ENCODE assay signal across 8 mouse cellular contexts in the genomic region with DNA sequence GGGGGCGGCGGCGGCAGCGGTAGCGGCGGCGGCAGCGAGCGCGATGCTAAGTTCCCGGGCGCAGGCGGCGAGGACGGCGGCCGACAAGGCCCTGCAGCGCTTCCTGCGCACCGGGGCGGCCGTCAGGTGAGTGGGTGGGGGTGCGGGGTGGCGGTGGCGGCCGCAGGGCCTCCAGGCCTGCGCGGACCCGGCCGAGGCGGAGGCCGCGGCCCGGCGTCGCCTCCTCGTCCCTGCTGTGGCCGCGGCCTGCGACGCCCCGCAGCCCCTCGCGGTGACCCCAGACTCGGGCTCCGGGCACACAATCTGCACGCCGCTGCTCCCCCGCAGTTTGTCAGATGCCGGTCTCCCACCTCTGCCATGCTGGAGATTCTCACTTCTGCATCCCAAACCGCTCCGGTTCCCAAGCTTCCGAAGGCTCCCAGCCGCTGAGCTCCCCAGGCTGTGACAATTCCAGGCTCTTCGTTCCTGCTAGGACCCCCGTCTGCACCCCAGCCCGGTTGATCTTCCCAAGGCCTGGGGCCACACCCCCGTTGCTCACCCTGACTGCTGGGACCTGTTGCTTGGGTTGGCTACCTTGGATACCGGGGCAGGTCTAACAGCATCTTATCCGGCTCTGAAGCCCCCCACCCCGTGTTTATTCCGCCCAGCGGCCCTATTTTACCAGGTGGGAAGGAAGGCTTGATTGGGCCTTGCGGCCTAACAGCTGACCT. TPM values are rescaled to one million over a fixed set of nuclear protein-coding genes. Genes with fewer than 3 reads are reported as not detected.
A peak's percentile ranks its signal among the peaks of the same experiment; 100 is the strongest.
DNase-seq lines count a peak whose midpoint lies in the region; ATAC-seq and TF ChIP-seq lines count a peak whose summit lies in the region.

No protein-coding gene starts in this region.

- peak overlapping the region; percentile 92 for H3K4me2 ChIP-seq in embryonic facial prominence, embryonic 15.5 days (replicated peaks)

- no peak overlapping the region for H3K27ac ChIP-seq in kidney, adult 2 months (ENCODE audit: insufficient read depth, low read depth, low read length)
- no peak overlapping the region for H3K27ac ChIP-seq in ES-Bruce4 (ENCODE audit: insufficient read depth, low read length)
- H3K27ac ChIP-seq in embryonic facial prominence, embryonic 15.5 days (replicated peaks), result 0 out of 2 replicates have a peak overlapping the region, but pooled peaks have one; percentile 68
- H3K27ac ChIP-seq in limb, embryonic 10.5 days, result peak overlapping the region; percentile 92
- no peak overlapping the region for H3K27ac ChIP-seq in olfactory bulb, adult 2 months (ENCODE audit: insufficient read depth, low read depth, low read length)

- no peak for TF ChIP-seq EP300 in ES-Bruce4 (IDR thresholded peaks at IDR 0.05; ENCODE audit: insufficient read depth, low read depth, low read length)

- TF ChIP-seq CTCF in kidney, adult 2 months (conservative IDR thresholded peaks at IDR 0.05; ENCODE audit: insufficient read depth, insufficient read length, low read depth, low read length), result no peak
- no peak for TF ChIP-seq CTCF in ES-Bruce4 (IDR thresholded peaks at IDR 0.05; ENCODE audit: low read depth, low read length)
- TF ChIP-seq CTCF in olfactory bulb, adult 2 months (IDR thresholded peaks at IDR 0.05; ENCODE audit: insufficient read depth, low read depth, low read length), result no peak

- H3K4me1 ChIP-seq in kidney, adult 2 months (ENCODE audit: control insufficient read depth, insufficient read depth, low read length), result peaks cover 5% of the 10 kb centered on the region; the same call in 1 of the 2 replicates
- peaks cover 2% of the 10 kb centered on the region for H3K4me1 ChIP-seq in ES-Bruce4 (ENCODE audit: control insufficient read depth, insufficient read depth, low read length)
- peaks cover 19% of the 10 kb centered on the region for H3K4me1 ChIP-seq in embryonic facial prominence, embryonic 15.5 days
- peaks cover 17% of the 10 kb centered on the region for H3K4me1 ChIP-seq in limb, embryonic 10.5 days
- peaks cover 17% of the 10 kb centered on the region for H3K4me1 ChIP-seq in olfactory bulb, adult 2 months (ENCODE audit: control insufficient read depth, insufficient read depth, low read length)

- 2% methylated on average over 62 of the region's 64 CpGs for WGBS in kidney, adult 2 months
- 3% methylated on average over 50 of the region's 64 CpGs for WGBS in embryonic facial prominence, embryonic 15.5 days
- WGBS in limb, embryonic 10.5 days, result 2% methylated on average over 63 of the region's 64 CpGs
- WGBS in olfactory bulb, adult 2 months, result 2% methylated on average over 62 of the region's 64 CpGs

- no peaks in the 10 kb centered on the region for H3K9me3 ChIP-seq in ES-Bruce4 (replicated peaks; ENCODE audit: control insufficient read depth, insufficient read depth, low read length, poor library complexity, severe bottlenecking)
- H3K9me3 ChIP-seq in embryonic facial prominence, embryonic 15.5 days (replicated peaks), result no peaks in the 10 kb centered on the region
- no peaks in the 10 kb centered on the region for H3K9me3 ChIP-seq in limb, embryonic 10.5 days (replicated peaks)

- peak; percentile 4 for DNase-seq in kidney, adult 2 months
- DNase-seq in kidney, postnatal 10 days, result no peak
- no peak for DNase-seq in limb, embryonic 10.5 days (ENCODE audit: low spot score)
- DNase-seq in urinary bladder, postnatal 4 days (ENCODE audit: low spot score in 2 of 2), result no peak
- no peak for DNase-seq in frontal cortex, postnatal 36 days (ENCODE audit: low spot score in 2 of 2)

- H3K36me3 ChIP-seq in kidney, adult 2 months (ENCODE audit: control insufficient read depth, insufficient read depth, low read length), result no peaks in the 10 kb centered on the region
- H3K36me3 ChIP-seq in ES-Bruce4 (ENCODE audit: control insufficient read depth, insufficient read depth, low read length, poor library complexity, severe bottlenecking), result no peaks in the 10 kb centered on the region
- H3K36me3 ChIP-seq in embryonic facial prominence, embryonic 15.5 days, result peaks cover 14% of the 10 kb centered on the region
- peaks cover 36% of the 10 kb centered on the region for H3K36me3 ChIP-seq in limb, embryonic 10.5 days

- H3K4me3 ChIP-seq in kidney, adult 2 months (ENCODE audit: insufficient read depth, low read depth, low read length), result peak overlapping the region; percentile 73
- H3K4me3 ChIP-seq in ES-Bruce4 (ENCODE audit: low read depth, low read length), result peak overlapping the region; percentile 82
- H3K4me3 ChIP-seq in embryonic facial prominence, embryonic 15.5 days (replicated peaks), result peak overlapping the region; percentile 95
- H3K4me3 ChIP-seq in limb, embryonic 10.5 days, result peak overlapping the region; percentile 99
- H3K4me3 ChIP-seq in olfactory bulb, adult 2 months (ENCODE audit: insufficient read depth, low read depth, low read length), result peak overlapping the region; percentile 96

- peak overlapping the region; percentile 86 for H3K9ac ChIP-seq in ES-Bruce4 (ENCODE audit: low read depth, poor library complexity, severe bottlenecking)
- H3K9ac ChIP-seq in embryonic facial prominence, embryonic 15.5 days, result peak overlapping the region; percentile 96

- TF ChIP-seq POLR2A in kidney, adult 2 months (IDR thresholded peaks at IDR 0.05; ENCODE audit: low read depth, low read length), result no peak
- TF ChIP-seq POLR2A in ES-Bruce4 (IDR thresholded peaks at IDR 0.05; ENCODE audit: insufficient read depth, low read length), result no peak
- TF ChIP-seq POLR2A in olfactory bulb, adult 2 months (IDR thresholded peaks at IDR 0.05; ENCODE audit: insufficient read depth, low read depth, low read length), result no peak

- H3K27me3 ChIP-seq in kidney, adult 2 months (replicated peaks; ENCODE audit: control insufficient read depth, insufficient read depth, low read length), result no peaks in the 10 kb centered on the region
- H3K27me3 ChIP-seq in ES-Bruce4 (ENCODE audit: control insufficient read depth, insufficient read depth, low read length, poor library complexity, severe bottlenecking), result no peaks in the 10 kb centered on the region
- H3K27me3 ChIP-seq in embryonic facial prominence, embryonic 15.5 days, result no peaks in the 10 kb centered on the region
- no peaks in the 10 kb centered on the region for H3K27me3 ChIP-seq in limb, embryonic 10.5 days (ENCODE audit: low read depth, poor library complexity, severe bottlenecking)

- ATAC-seq in embryonic facial prominence, embryonic 15.5 days (ENCODE audit: insufficient number of reproducible peaks, low FRiP score, low TSS enrichment, low read depth), result peak; percentile 56

RNA-seq across cellular contexts. Expression of a gene that starts 9.2 kb away (rescaled TPM):
- 0.34 and 0.45 TPM in 2 replicates for polyA plus RNA-seq in kidney, adult 2 months (2012; rRNA removed)
- 11.0 and 11.2 TPM in 2 replicates for polyA plus RNA-seq in ES-Bruce4 (2011; ENCODE audit: insufficient read depth, insufficient read length, low read depth, missing spikeins)
- polyA plus RNA-seq in embryonic facial prominence, embryonic 15.5 days (2015; fragmentation: Nextera tagmentation; extraction: Ambion mirVana), result 0.38 and 0.48 TPM in 2 replicates
- polyA plus RNA-seq in limb, embryonic 10.5 days (2016; fragmentation: Nextera tagmentation; extraction: Ambion mirVana), result 0.08 TPM in 1 of 2 replicates, not detected in the other
- polyA plus RNA-seq in olfactory bulb, adult 2 months (2012; ENCODE audit: insufficient read depth, insufficient read length, low replicate concordance, missing spikeins), result not detected in 2 replicates

RNA-seq across cellular contexts. Expression of a gene that starts 27.5 kb away (rescaled TPM):
- polyA plus RNA-seq in kidney, adult 2 months (2012; rRNA removed), result 8.4 and 9.6 TPM in 2 replicates
- polyA plus RNA-seq in ES-Bruce4 (2011; ENCODE audit: insufficient read depth, insufficient read length, low read depth, missing spikeins), result 17.9 and 20.1 TPM in 2 replicates
- 10.7 and 11.1 TPM in 2 replicates for polyA plus RNA-seq in embryonic facial prominence, embryonic 15.5 days (2015; fragmentation: Nextera tagmentation; extraction: Ambion mirVana)
- polyA plus RNA-seq in limb, embryonic 10.5 days (2016; fragmentation: Nextera tagmentation; extraction: Ambion mirVana), result 12.9 and 16.1 TPM in 2 replicates
- not detected in 2 replicates for polyA plus RNA-seq in olfactory bulb, adult 2 months (2012; ENCODE audit: insufficient read depth, insufficient read length, low replicate concordance, missing spikeins)

RNA-seq across cellular contexts. Expression of a gene that starts 29.6 kb away (rescaled TPM):
- polyA plus RNA-seq in kidney, adult 2 months (2012; rRNA removed), result 2.6 and 3.7 TPM in 2 replicates
- polyA plus RNA-seq in ES-Bruce4 (2011; ENCODE audit: insufficient read depth, insufficient read length, low read depth, missing spikeins), result 85.6 and 89.8 TPM in 2 replicates
- polyA plus RNA-seq in embryonic facial prominence, embryonic 15.5 days (2015; fragmentation: Nextera tagmentation; extraction: Ambion mirVana), result 37.1 and 38.2 TPM in 2 replicates
- 81.3 and 91.8 TPM in 2 replicates for polyA plus RNA-seq in limb, embryonic 10.5 days (2016; fragmentation: Nextera tagmentation; extraction: Ambion mirVana)
- polyA plus RNA-seq in olfactory bulb, adult 2 months (2012; ENCODE audit: insufficient read depth, insufficient read length, low replicate concordance, missing spikeins), result not detected in 2 replicates

RNA-seq across cellular contexts. Expression of a gene that starts 35.3 kb away (rescaled TPM):
- 24.6 and 26.4 TPM in 2 replicates for polyA plus RNA-seq in kidney, adult 2 months (2012; rRNA removed)
- polyA plus RNA-seq in ES-Bruce4 (2011; ENCODE audit: insufficient read depth, insufficient read length, low read depth, missing spikeins), result 13.9 and 14.3 TPM in 2 replicates
- 12.6 and 12.7 TPM in 2 replicates for polyA plus RNA-seq in embryonic facial prominence, embryonic 15.5 days (2015; fragmentation: Nextera tagmentation; extraction: Ambion mirVana)
- 12.7 and 15.5 TPM in 2 replicates for polyA plus RNA-seq in limb, embryonic 10.5 days (2016; fragmentation: Nextera tagmentation; extraction: Ambion mirVana)
- polyA plus RNA-seq in olfactory bulb, adult 2 months (2012; ENCODE audit: insufficient read depth, insufficient read length, low replicate concordance, missing spikeins), result not detected in 2 replicates

RNA-seq across cellular contexts. Expression of a gene that starts 45.8 kb away (rescaled TPM):
- polyA plus RNA-seq in kidney, adult 2 months (2012; rRNA removed), result 34.5 and 36.6 TPM in 2 replicates
- 8.0 and 9.3 TPM in 2 replicates for polyA plus RNA-seq in ES-Bruce4 (2011; ENCODE audit: insufficient read depth, insufficient read length, low read depth, missing spikeins)
- polyA plus RNA-seq in embryonic facial prominence, embryonic 15.5 days (2015; fragmentation: Nextera tagmentation; extraction: Ambion mirVana), result 2.0 and 2.6 TPM in 2 replicates
- polyA plus RNA-seq in limb, embryonic 10.5 days (2016; fragmentation: Nextera tagmentation; extraction: Ambion mirVana), result 4.8 and 5.8 TPM in 2 replicates
- polyA plus RNA-seq in olfactory bulb, adult 2 months (2012; ENCODE audit: insufficient read depth, insufficient read length, low replicate concordance, missing spikeins), result not detected in 2 replicates

Comparison
In these comparisons a context has a peak if more than half of its experiments do, and no peak if none do; other contexts are left out.
1. H3K27ac ChIP-seq: peak in embryonic facial prominence, embryonic 15.5 days (single experiment) and limb, embryonic 10.5 days (single experiment); none in kidney, adult 2 months (single experiment), ES-Bruce4 (single experiment) and olfactory bulb, adult 2 months (single experiment).
2. Peak in every context shown above with its lines, with median percentiles within 50 percentile points of each other: H3K4me3 ChIP-seq.